Mouse (Mus musculus) embryo, embryonic 11 days (tissue): ENCODE results near the gene Cd5.

Experiments used
- DNase-seq: peaks from one replicate; pipeline ENCODE4 v3.0.0-alpha.2; 2015

The Cd5 gene

GRCm38 (mm10) chr19:10757526-10757925, 18.7 kb upstream of the Cd5 start:
- DNase-seq, result no peak

- no peak for DNase-seq
These were observed 18.3 kb upstream of the Cd5 start for GRCm38 (mm10) chr19:10757125-10757524.

GRCm38 (mm10) chr19:10752646-10753045, 13.8 kb upstream of the Cd5 start:
- no peak for DNase-seq

GRCm38 (mm10) chr19:10752106-10752505, 13.3 kb upstream of the Cd5 start:
- DNase-seq, result no peak

- DNase-seq, result no peak
These were observed 12.8 kb upstream of the Cd5 start for GRCm38 (mm10) chr19:10751607-10752006.

- no peak for DNase-seq
These were observed 11.4 kb upstream of the Cd5 start for GRCm38 (mm10) chr19:10750161-10750560.

GRCm38 (mm10) chr19:10749295-10749694, 10.5 kb upstream of the Cd5 start:
- DNase-seq, result no peak

GRCm38 (mm10) chr19:10748401-10749102, 9.8 kb upstream of the Cd5 start:
- no peak for DNase-seq

- DNase-seq, result no peak
These were observed 8.9 kb upstream of the Cd5 start for GRCm38 (mm10) chr19:10747718-10748117.

- DNase-seq, result no peak
These were observed 8.4 kb upstream of the Cd5 start for GRCm38 (mm10) chr19:10747182-10747581.

- DNase-seq, result no peak
These were observed 3.8 kb upstream of the Cd5 start for GRCm38 (mm10) chr19:10742565-10742964.

GRCm38 (mm10) chr19:10742145-10742544, 3.3 kb upstream of the Cd5 start:
- DNase-seq, result no peak

- DNase-seq, result no peak
These were observed 2.0 kb upstream of the Cd5 start for GRCm38 (mm10) chr19:10740641-10741440.

GRCm38 (mm10) chr19:10739916-10740315, 1.1 kb upstream of the Cd5 start:
- no peak for DNase-seq

- no peak for DNase-seq
These were observed 764 bp downstream of the Cd5 start for GRCm38 (mm10) chr19:10738038-10738437.

- no peak for DNase-seq
These were observed 2.9 kb downstream of the Cd5 start for GRCm38 (mm10) chr19:10735861-10736260.

GRCm38 (mm10) chr19:10735061-10735460, 3.7 kb downstream of the Cd5 start:
- no peak for DNase-seq

GRCm38 (mm10) chr19:10734554-10734953, 4.2 kb downstream of the Cd5 start:
- no peak for DNase-seq

GRCm38 (mm10) chr19:10733501-10734127, 5.2 kb downstream of the Cd5 start:
- no peak for DNase-seq

- DNase-seq, result no peak
These were observed 6.1 kb downstream of the Cd5 start for GRCm38 (mm10) chr19:10732741-10733140.

- DNase-seq, result no peak
These were observed 6.8 kb downstream of the Cd5 start for GRCm38 (mm10) chr19:10731975-10732374.

GRCm38 (mm10) chr19:10730469-10730868, 8.3 kb downstream of the Cd5 start:
- DNase-seq, result no peak

- DNase-seq, result no peak
These were observed 8.9 kb downstream of the Cd5 start for GRCm38 (mm10) chr19:10729889-10730288.
